Mouse (Mus musculus) thymus, postnatal 10 days (tissue): ENCODE measurements at regions not wholly inside any gene's neighbourhood (a gene's known extent, or its start where the extent isn't known, plus 50 kb on each side); places are given as distances from the start of the nearest gene placed in this dataset.
"Not testable (repeated sequence)": the region's sequence is repeated elsewhere in the genome, so short reads cannot be mapped to it uniquely, and the experiment has no call there.

Experiments used
- DNase-seq, 2 experiments: peaks; one replicate each; pipeline ENCODE4 v3.0.0; 2021; ENCODE audit warnings: low spot score in 2 of 2

DNA sequence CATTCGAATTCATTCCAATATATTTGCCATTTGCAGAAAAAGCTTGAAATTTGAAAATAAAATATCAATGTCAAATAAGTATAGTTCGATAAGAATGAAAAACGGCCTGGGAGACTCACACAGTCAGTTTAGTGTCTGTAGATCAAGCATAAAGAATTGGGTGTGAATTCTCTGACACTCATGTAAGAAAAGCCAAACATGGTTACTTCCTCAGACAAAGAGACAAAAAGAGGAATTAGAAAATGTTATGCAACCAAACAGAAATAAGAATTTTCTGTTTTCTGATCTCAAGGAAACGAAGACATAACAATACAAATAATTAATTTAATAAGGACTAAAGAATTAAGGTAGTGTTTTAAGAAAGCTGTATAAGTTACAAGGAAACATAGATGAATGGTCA is 113.7 kb upstream of the Egfr start:
- DNase-seq = no peak

DNA sequence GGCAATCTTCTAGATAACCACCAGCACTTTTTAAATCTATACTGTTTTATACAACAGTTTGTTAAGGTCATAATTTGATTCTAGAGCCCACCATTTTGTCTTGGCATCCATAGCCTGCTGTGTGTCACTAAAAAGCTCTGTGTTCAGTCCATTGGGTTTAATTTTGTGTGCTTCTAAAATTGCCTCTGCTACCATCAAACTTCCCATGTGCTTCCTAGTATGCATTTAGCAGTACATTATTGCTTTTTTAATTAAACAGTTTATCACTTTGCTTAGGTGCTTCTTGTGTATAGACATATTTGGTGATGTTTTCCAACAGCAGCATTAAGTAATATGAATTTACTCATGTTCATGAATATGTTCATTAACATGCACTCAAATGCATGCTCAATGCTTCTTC is 102.4 kb upstream of the Egfr start:
- DNase-seq = no peak

DNA sequence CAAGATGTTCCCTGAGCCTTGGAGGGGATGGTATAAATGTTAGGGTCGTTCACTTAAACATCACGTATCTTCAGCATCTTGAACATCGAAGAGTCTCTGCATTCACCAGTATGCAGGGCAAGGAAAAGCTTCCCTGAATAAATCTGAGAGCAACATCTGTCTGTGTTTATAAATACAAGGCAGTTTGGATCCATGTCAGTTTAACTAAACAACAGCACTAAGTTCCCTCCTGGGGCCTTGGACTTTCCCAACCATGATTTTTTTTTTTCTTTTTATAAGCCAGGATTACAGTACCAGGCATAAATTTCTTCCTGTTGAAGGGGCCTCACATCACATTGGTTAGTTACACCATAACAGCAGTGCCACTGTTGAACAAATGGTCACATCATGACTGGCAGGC is 88.2 kb upstream of the Egfr start:
- no peak for DNase-seq

DNA sequence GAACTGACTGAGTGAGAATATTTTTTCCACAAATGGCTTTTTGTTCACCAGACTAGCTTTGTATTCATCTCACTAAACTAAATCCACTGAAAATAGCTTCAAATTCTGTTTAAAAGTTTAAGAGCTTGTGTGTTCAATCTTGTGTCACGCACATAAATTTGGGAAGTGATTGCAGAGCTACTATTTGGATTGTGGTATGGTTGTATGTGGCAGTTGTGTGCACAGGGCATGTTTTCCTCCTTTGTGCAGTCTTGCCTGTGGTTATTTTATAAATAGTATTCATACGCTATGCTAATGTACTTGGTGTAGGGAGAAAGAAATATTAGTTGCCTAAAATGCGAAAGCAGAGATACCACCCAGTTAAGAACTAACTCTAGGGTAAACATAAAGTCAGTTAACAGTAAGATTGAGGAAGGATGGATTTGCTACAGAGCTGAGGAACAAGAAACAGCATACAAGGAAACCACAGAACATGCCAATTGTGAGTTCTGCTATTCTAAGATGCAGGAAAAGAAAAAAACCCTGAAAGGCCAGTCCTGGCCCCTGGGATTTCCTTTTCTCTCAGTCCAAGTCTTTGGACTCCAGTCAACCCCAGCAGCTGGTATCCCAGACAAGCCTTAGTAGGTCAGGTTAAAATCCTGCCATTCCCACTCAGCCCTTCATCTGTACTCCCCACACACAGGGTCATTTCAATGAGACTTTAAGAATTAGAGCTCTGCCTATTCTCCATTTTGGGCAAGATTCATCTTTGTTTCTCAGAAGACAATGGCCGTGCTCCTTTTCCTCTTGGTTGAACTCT is 82.4 kb upstream of the Egfr start:
- DNase-seq = no peak

DNA sequence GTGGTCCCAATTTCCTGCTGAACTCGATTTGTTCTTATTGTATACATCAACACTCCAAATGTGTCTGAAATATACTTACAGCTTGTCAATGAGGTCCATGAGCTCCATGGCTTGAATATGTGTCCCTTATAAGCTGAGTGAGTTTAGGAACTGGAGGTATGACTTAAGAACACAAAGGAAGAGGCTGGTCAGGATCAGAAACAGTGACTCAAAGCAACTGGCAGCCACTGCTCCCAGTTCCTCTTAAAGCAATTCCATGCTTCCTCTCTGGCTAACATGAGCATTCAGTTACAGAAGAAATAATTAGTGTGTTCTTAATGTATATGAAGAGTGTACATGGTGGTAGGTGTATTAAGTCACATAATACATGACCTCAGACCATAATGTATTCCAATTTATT is 81.7 kb upstream of the Egfr start:
- no peak for DNase-seq

DNA sequence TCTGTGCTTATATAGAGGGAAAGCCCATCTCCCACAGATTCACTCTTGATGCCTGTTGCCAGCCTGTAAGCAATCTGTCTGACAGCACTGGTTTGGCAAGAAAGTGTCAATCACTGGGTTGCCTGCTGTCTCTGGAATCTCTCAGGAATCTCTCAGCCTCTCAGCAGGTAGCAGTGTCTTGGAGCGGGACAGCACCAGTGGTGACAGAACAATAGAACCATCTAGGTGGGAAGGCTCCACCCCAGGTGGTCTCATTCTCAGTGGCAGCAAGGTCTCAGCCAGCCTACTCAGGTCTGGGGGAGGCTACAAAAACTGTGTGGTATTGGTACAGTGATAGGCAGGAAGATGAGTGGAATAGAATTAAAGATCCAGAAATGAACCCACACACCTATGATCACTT is 76.1 kb upstream of the Egfr start:
- not testable (repeated sequence) for DNase-seq

DNA sequence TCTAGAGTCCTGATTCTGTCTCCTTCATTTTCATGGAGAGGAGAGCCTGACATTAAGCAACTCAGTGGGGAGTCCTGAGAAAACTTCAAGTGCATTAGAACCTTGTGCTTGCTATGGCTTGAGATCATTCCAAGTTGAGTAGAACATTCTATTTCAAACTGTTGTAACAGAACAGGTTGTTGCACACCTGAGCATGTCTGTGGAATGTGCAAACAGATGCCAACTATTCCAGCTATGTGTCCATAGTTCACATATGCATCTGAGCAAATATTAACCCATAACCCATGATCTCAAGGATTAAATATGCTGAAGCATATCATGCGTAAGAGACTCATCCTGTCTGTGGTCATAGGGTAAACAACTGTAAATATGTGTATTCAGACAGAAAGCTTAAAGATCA is 68.5 kb upstream of the Egfr start:
- DNase-seq = no peak

DNA sequence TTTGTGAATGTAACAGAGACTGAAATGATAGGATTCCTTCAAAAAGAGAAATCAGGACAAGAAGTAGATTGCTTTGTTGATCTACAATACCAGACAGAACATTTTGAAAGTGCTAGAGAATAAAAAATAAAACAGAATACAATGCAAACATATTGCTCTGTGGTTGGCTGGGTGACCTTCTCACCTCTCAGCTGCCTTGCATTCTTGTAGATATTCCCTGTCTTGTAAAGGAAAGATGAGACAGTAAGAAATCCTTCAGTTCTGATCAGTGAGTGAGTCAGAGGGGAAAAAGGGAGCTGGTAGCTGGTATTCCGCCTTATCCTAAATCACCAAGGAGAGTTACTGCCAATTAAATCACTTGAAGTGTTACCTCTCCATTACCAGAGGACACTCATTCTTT is 56.4 kb upstream of the Egfr start:
- no peak for DNase-seq

DNA sequence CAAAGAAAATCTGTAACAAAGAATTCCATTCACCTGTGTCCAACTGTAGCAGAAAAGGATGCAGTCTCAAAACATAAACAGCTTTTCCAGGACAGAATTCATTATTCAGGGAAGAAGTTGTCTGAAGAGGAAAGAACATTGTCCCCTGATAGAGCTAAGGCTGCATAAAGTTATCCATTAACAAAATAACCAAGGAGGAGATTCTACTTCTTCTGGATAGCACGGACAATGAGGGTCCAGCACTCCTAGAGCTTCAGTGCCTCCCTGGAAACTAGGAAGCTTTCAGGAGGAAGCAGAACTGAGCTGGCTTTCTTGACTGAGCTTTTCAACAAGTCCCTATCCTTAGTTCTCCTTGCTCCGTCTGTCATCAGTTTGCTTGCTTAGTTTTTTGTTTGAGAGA is 55.2 kb upstream of the Egfr start:
- DNase-seq = no peak

DNA sequence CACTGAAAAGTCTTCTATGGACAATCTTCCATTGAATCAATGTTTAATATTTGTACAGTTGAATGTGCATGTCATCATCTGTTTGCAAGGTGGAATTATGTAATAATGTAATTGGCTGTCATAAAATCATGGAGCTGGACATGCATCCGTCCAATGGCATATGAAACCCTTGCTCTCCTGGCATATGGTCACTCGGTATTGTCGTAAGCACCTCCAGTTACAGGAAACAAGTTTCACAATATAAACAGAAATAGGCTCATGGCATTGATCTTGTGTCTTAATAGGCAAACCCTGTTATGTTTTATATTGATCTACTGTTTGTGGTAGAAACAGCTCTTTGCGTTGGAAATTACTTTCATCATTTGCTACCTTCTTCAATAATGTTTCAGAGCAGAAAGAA is 50.2 kb upstream of the Egfr start:
- no peak for DNase-seq
